Mouse (Mus musculus) liver, postnatal 0 days (tissue): Measurements from ENCODE around the gene Tmed1. TPM values are rescaled to one million over a fixed set of nuclear protein-coding genes. Genes with fewer than 3 reads are reported as not detected.

Experiments used
- ATAC-seq: fragments of 200-750 bp; cut with Nextera tagmentation; 2 replicates; pipeline ENCODE4 v1.8.0; 2017; ENCODE audit warnings: mild to moderate bottlenecking, moderate library complexity
- DNase-seq: peaks from one replicate; pipeline ENCODE4 v3.0.0-alpha.2; 2016
- H3K27ac ChIP-seq: fragments of 300-500 bp; sonication (generic); 2 replicates; pipeline ENCODE4 v1.5.1; 2014; ENCODE audit warnings: antibody characterized with exemption, moderate library complexity, mild to moderate bottlenecking, low read depth
- H3K27me3 ChIP-seq: fragments of 300-500 bp; sonication (generic); 2 replicates; pipeline ENCODE4 v1.6.1; 2014; ENCODE audit warnings: low read length, control low read depth, mixed read lengths; ENCODE audit not compliant: insufficient read depth
- H3K36me3 ChIP-seq: fragments of 300-500 bp; sonication (generic); replicated peaks from 2 replicates; pipeline ENCODE4 v1.6.1; 2014; ENCODE audit warnings: mild to moderate bottlenecking, control low read depth, low read length, moderate library complexity, mixed read lengths; ENCODE audit not compliant: insufficient read depth
- H3K4me1 ChIP-seq: fragments of 300-500 bp; sonication (generic); 2 replicates; pipeline ENCODE4 v1.6.1; 2014; ENCODE audit warnings: antibody characterized with exemption, mild to moderate bottlenecking, control low read depth; ENCODE audit not compliant: insufficient read depth
- H3K4me2 ChIP-seq: fragments of 300-500 bp; sonication (generic); 2 replicates; pipeline ENCODE4 v1.6.1; 2014; ENCODE audit warnings: low read depth, mild to moderate bottlenecking, low read length, moderate library complexity, mixed read lengths
- H3K4me3 ChIP-seq: fragments of 300-500 bp; sonication (generic); 2 replicates; pipeline ENCODE4 v1.5.1; 2014; ENCODE audit warnings: low read depth, low read length
- H3K9ac ChIP-seq: fragments of 300-500 bp; sonication (generic); replicated peaks from 2 replicates; pipeline ENCODE4 v1.6.1; 2014; ENCODE audit warnings: mild to moderate bottlenecking, moderate library complexity
- H3K9me3 ChIP-seq: fragments of 300-500 bp; sonication (generic); 2 replicates; pipeline ENCODE4 v1.6.1; 2016; ENCODE audit warnings: mild to moderate bottlenecking, control low read depth, low read length, mixed read lengths
- CTCF ChIP-seq: sonication (generic); IDR thresholded peaks from 2 replicates; pipeline ENCODE4 v1.5.1; 2016; ENCODE audit warnings: antibody characterized with exemption, low read depth
- EP300 ChIP-seq: IDR thresholded peaks from 2 replicates; pipeline ENCODE4 v1.6.1; 2016; ENCODE audit warnings: antibody characterized with exemption, low read depth, mild to moderate bottlenecking
- WGBS: fragments of 180-500 bp; shearing (Covaris S2); extraction: QIAGEN DNeasy Blood & Tissue Kit; methylation state at CpG from one replicate; pipeline ENCODE4 v1.1.7; 2014; ENCODE audit not compliant: insufficient replicate concordance; 5-methylcytosine and 5-hydroxymethylcytosine counted together
- polyA plus RNA-seq: library from polyadenylated mRNA; unstranded; fragments of >200 nt; fragmentation: Nextera tagmentation; extraction: Ambion mirVana; gene quantifications from 2 replicates; pipeline ENCODE4 v1.2.1, GENCODE M21; 2015

Tmed1 gene
- polyA plus RNA-seq, 1 experiment from 2014 or later, result 38.0 TPM

GRCm38 (mm10) chr9:21517947-21518495 lies 8.0 kb upstream of the Tmed1 start:
- H3K27me3 ChIP-seq, result no peaks in the 10 kb centered on the region
- DNase-seq (no peak), ATAC-seq (peak; percentile 65; the same call in 1 of the 2 replicates)
- H3K9me3 ChIP-seq, result no peaks in the 10 kb centered on the region
- H3K27ac ChIP-seq, result no peak overlapping the region
- no peaks in the 10 kb centered on the region for H3K36me3 ChIP-seq
- H3K4me3 ChIP-seq, result no peak overlapping the region
- H3K4me1 ChIP-seq, result no peaks in the 10 kb centered on the region
- TF ChIP-seq CTCF (no peak), EP300 (no peak)
- 58% methylated on average over 6 of the region's 6 CpGs for WGBS
- H3K9ac ChIP-seq, result peak overlapping the region; percentile 21; the same call in 1 of the 2 replicates
- H3K4me2 ChIP-seq, result no peak overlapping the region

- ATAC-seq (no peak), DNase-seq (no peak)
- no peaks in the 10 kb centered on the region for H3K27me3 ChIP-seq
- WGBS, result 91% methylated on average over 4 of the region's 4 CpGs
- H3K27ac ChIP-seq, result no peak overlapping the region
- H3K4me2 ChIP-seq, result no peak overlapping the region
- peaks cover 2% of the 10 kb centered on the region; the same call in 1 of the 2 replicates for H3K36me3 ChIP-seq
- TF ChIP-seq CTCF, result no peak
- no peak for TF ChIP-seq EP300
- H3K9me3 ChIP-seq, result no peaks in the 10 kb centered on the region
- peaks cover 18% of the 10 kb centered on the region for H3K4me1 ChIP-seq
- no peak overlapping the region for H3K9ac ChIP-seq
- no peak overlapping the region for H3K4me3 ChIP-seq
Observed at GRCm38 (mm10) chr9:21513466-21513865, 3.4 kb upstream of the Tmed1 start.

- WGBS, result 74% methylated on average over 9 of the region's 9 CpGs
- Histone ChIP-seq H3K27ac (peak overlapping the region; percentile 91), H3K4me3 (peak overlapping the region; percentile 86), H3K36me3 (peaks cover 25% of the 10 kb centered on the region), H3K27me3 (no peaks in the 10 kb centered on the region), H3K4me1 (peaks cover 18% of the 10 kb centered on the region), H3K9me3 (no peaks in the 10 kb centered on the region), H3K9ac (peak overlapping the region; percentile 81), H3K4me2 (peak overlapping the region; percentile 71)
- TF ChIP-seq CTCF (no peak), EP300 (no peak)
- ATAC-seq, result no peak
- DNase-seq, result no peak
Observed at GRCm38 (mm10) chr9:21511052-21511451, 1.0 kb upstream of the Tmed1 start.

GRCm38 (mm10) chr9:21510689-21511015 lies 600 bp upstream of the Tmed1 start:
- peak overlapping the region; percentile 81 for H3K9ac ChIP-seq
- H3K27me3 ChIP-seq, result no peaks in the 10 kb centered on the region
- H3K4me3 ChIP-seq, result peak overlapping the region; percentile 86
- H3K4me2 ChIP-seq, result peak overlapping the region; percentile 71
- WGBS, result 8% methylated on average over 7 of the region's 7 CpGs
- H3K27ac ChIP-seq, result peak overlapping the region; percentile 91
- H3K4me1 ChIP-seq, result peaks cover 18% of the 10 kb centered on the region
- H3K9me3 ChIP-seq, result no peaks in the 10 kb centered on the region
- ATAC-seq (no peak; the same call in 1 of the 2 replicates), DNase-seq (no peak)
- peaks cover 29% of the 10 kb centered on the region for H3K36me3 ChIP-seq
- TF ChIP-seq EP300 (no peak), CTCF (no peak)

GRCm38 (mm10) chr9:21508871-21509404 lies 1.1 kb downstream of the Tmed1 start:
- ATAC-seq (no peak), DNase-seq (no peak)
- Histone ChIP-seq H3K4me1 (peaks cover 18% of the 10 kb centered on the region), H3K9ac (peak overlapping the region; percentile 81; the same call in 1 of the 2 replicates), H3K36me3 (peaks cover 45% of the 10 kb centered on the region), H3K27me3 (no peaks in the 10 kb centered on the region), H3K4me2 (peak overlapping the region; percentile 71), H3K4me3 (peak overlapping the region; percentile 86; the same call in 1 of the 2 replicates), H3K27ac (0 out of 2 replicates have a peak overlapping the region, but pooled peaks have one; percentile 91), H3K9me3 (no peaks in the 10 kb centered on the region)
- WGBS, result 75% methylated on average over 7 of the region's 7 CpGs
- no peak for TF ChIP-seq EP300
- no peak for TF ChIP-seq CTCF

GRCm38 (mm10) chr9:21507753-21508430 lies 2.2 kb downstream of the Tmed1 start:
- Histone ChIP-seq H3K4me2 (no peak overlapping the region), H3K4me1 (peaks cover 18% of the 10 kb centered on the region), H3K9ac (no peak overlapping the region), H3K4me3 (no peak overlapping the region), H3K9me3 (no peaks in the 10 kb centered on the region), H3K27me3 (no peaks in the 10 kb centered on the region), H3K27ac (no peak overlapping the region), H3K36me3 (peaks cover 55% of the 10 kb centered on the region)
- TF ChIP-seq CTCF (no peak), EP300 (no peak)
- WGBS, result 90% methylated on average over 15 of the region's 15 CpGs
- no peak for ATAC-seq
- no peak for DNase-seq
